Mouse (Mus musculus): ENCODE measurements around the gene Vmn2r33. TPM values are rescaled to one million over a fixed set of nuclear protein-coding genes. Genes with fewer than 3 reads are reported as not detected.
"Not testable (repeated sequence)": the region's sequence is repeated elsewhere in the genome, so short reads cannot be mapped to it uniquely, and the experiment has no call there.

The Vmn2r33 gene
- total RNA-seq (2017) = not detected in 2 replicates

GRCm38 (mm10) chr7:7566686-7567085 lies at the start of gene Vmn2r33:
TSS of gene Vmn2r33 (minus strand) at chr7:7566786.
- not testable (repeated sequence) for ATAC-seq (ENCODE audit: extremely low read depth, insufficient number of reproducible peaks, low FRiP score, poor library complexity, severe bottlenecking)

Other genes starting within 250 kb of the Vmn2r33 start
- not detected in 2 replicates for gene Vmn2r30, start 229.2 kb downstream of the Vmn2r33 start, total RNA-seq (2017)
- gene Gm45783, start 192.2 kb downstream of the Vmn2r33 start, total RNA-seq (2017) = not detected in 2 replicates
- not detected in 2 replicates for gene Vmn2r31, start 167.1 kb downstream of the Vmn2r33 start, total RNA-seq (2017)
- gene Vmn2r32, start 86.8 kb downstream of the Vmn2r33 start, total RNA-seq (2017) = not detected in 2 replicates
- not detected in 2 replicates for gene Vmn2r34, start 122.7 kb upstream of the Vmn2r33 start, total RNA-seq (2017)